Mouse (Mus musculus) MEL (cell line): ENCODE measurements around the gene 1500009L16Rik. TPM values are rescaled to one million over a fixed set of nuclear protein-coding genes. Genes with fewer than 3 reads are reported as not detected.

Experiments
- DNase-seq: peaks from one replicate; pipeline ENCODE4 v3.0.0; 2011; ENCODE audit warnings: low read depth, low spot score
- H3K27ac ChIP-seq: 2 replicates; pipeline ENCODE4 v1.5.1; 2012; ENCODE audit warnings: low read depth, mild to moderate bottlenecking, control low read depth, low read length, moderate library complexity; ENCODE audit not compliant: control insufficient read depth
- H3K27me3 ChIP-seq, 2 experiments: fragments of 150-350 bp in 1 of 2; sonication (generic) in 1 of 2; 2 replicates each; pipeline ENCODE4 v1.6.1; 2012; ENCODE audit warnings: low read length in 2 of 2, mild to moderate bottlenecking in 2 of 2, improper control_type of control experiment in 1 of 2, moderate library complexity in 1 of 2; ENCODE audit not compliant: insufficient read depth in 2 of 2, control insufficient read depth in 1 of 2
- H3K36me3 ChIP-seq, 2 experiments: 2 replicates each; pipeline ENCODE4 v1.6.1; 2012 to 2014; ENCODE audit warnings: low read length in 2 of 2, improper control_type of control experiment in 1 of 2, inconsistent platforms in 1 of 2, mild to moderate bottlenecking in 1 of 2; ENCODE audit not compliant: insufficient read depth in 2 of 2, control insufficient read depth in 1 of 2
- H3K4me1 ChIP-seq, 2 experiments: fragments of 150-350 bp in 1 of 2; sonication (generic) in 1 of 2; 2 replicates each; pipeline ENCODE4 v1.6.1; 2012; ENCODE audit warnings: low read length in 2 of 2, improper control_type of control experiment in 1 of 2, mild to moderate bottlenecking in 1 of 2; ENCODE audit not compliant: insufficient read depth in 2 of 2, control insufficient read depth in 1 of 2
- H3K4me3 ChIP-seq, 2 experiments: fragments of 150-350 bp in 1 of 2; sonication (generic) in 1 of 2; 2 replicates each; pipeline ENCODE4 v1.5.1; 2012; ENCODE audit warnings: low read depth in 2 of 2, low read length in 2 of 2, mild to moderate bottlenecking in 2 of 2, moderate library complexity in 2 of 2, control low read depth in 1 of 2, improper control_type of control experiment in 1 of 2; ENCODE audit not compliant: control insufficient read depth in 1 of 2, insufficient read depth in 1 of 2
- H3K79me2 ChIP-seq: 2 replicates; pipeline ENCODE4 v1.6.1; 2012; ENCODE audit warnings: mild to moderate bottlenecking, low read length, moderate library complexity; ENCODE audit not compliant: control insufficient read depth, poor library complexity, insufficient read depth
- H3K9ac ChIP-seq: 2 replicates; pipeline ENCODE4 v1.6.1; 2012; ENCODE audit warnings: low read depth, mild to moderate bottlenecking, control low read depth, low read length, moderate library complexity; ENCODE audit not compliant: control insufficient read depth, poor library complexity, severe bottlenecking
- H3K9me3 ChIP-seq: fragments of 150-350 bp; sonication (generic); replicated peaks from 2 replicates; pipeline ENCODE4 v1.6.1; 2012; ENCODE audit warnings: mild to moderate bottlenecking, low read length, improper control_type of control experiment, moderate library complexity; ENCODE audit not compliant: insufficient read depth
- CTCF ChIP-seq, 3 experiments: IDR thresholded peaks in 2 of 3; conservative IDR thresholded peaks in 1 of 3; 2 replicates each; pipeline ENCODE4 v1.5.1; 2011 to 2012; ENCODE audit warnings: low read length in 3 of 3, low read depth in 2 of 3, mild to moderate bottlenecking in 2 of 3, improper control_type of control experiment in 1 of 3, inconsistent platforms in 1 of 3, mixed read lengths in 1 of 3, moderate library complexity in 1 of 3; ENCODE audit not compliant: control insufficient read depth in 1 of 3, insufficient read depth in 1 of 3, poor library complexity in 1 of 3, severe bottlenecking in 1 of 3
- E2F4 ChIP-seq: IDR thresholded peaks from 2 replicates; pipeline ENCODE4 v1.6.1; 2011; ENCODE audit warnings: low read depth, low read length, improper control_type of control experiment, borderline replicate concordance
- EP300 ChIP-seq, 2 experiments: IDR thresholded peaks; 2 replicates each; pipeline ENCODE4 v1.6.1; 2011; ENCODE audit warnings: improper control_type of control experiment in 2 of 2, low read length in 2 of 2, low read depth in 1 of 2, mild to moderate bottlenecking in 1 of 2
- GATA1 ChIP-seq: IDR thresholded peaks from 2 replicates; pipeline ENCODE4 v1.6.1; 2011; ENCODE audit warnings: low read depth, low read length, improper control_type of control experiment
- HCFC1 ChIP-seq: IDR thresholded peaks from 2 replicates; pipeline ENCODE4 v1.6.1; 2012; ENCODE audit warnings: low read depth, mild to moderate bottlenecking, inconsistent platforms, low read length, improper control_type of control experiment, moderate library complexity
- MAFK ChIP-seq: IDR thresholded peaks from 2 replicates; pipeline ENCODE4 v1.6.1; 2011; ENCODE audit warnings: low read depth, mild to moderate bottlenecking, low read length, improper control_type of control experiment, borderline replicate concordance
- MAZ ChIP-seq: IDR thresholded peaks from 2 replicates; pipeline ENCODE4 v1.6.1; 2012; ENCODE audit warnings: low read depth, mild to moderate bottlenecking, inconsistent platforms, low read length, improper control_type of control experiment
- MEF2A ChIP-seq: IDR thresholded peaks from 2 replicates; pipeline ENCODE4 v1.6.1; 2014; ENCODE audit warnings: low read depth, mild to moderate bottlenecking, inconsistent platforms, low read length, improper control_type of control experiment; ENCODE audit not compliant: poor library complexity, insufficient replicate concordance, severe bottlenecking; ENCODE audit errors: extremely low read depth
- MYC ChIP-seq: IDR thresholded peaks from 2 replicates; pipeline ENCODE4 v1.6.1; 2011; ENCODE audit warnings: low read depth, mild to moderate bottlenecking, low read length, improper control_type of control experiment, moderate library complexity
- NRF1 ChIP-seq: IDR thresholded peaks from 2 replicates; pipeline ENCODE4 v1.6.1; 2014; ENCODE audit warnings: low read depth, mild to moderate bottlenecking, inconsistent platforms, low read length, improper control_type of control experiment, moderate library complexity; ENCODE audit not compliant: poor library complexity, insufficient read depth, severe bottlenecking
- POLR2A ChIP-seq, 2 experiments: IDR thresholded peaks; 2 replicates each; pipeline ENCODE4 v1.6.1; 2011 to 2012; ENCODE audit warnings: low read length in 2 of 2, mild to moderate bottlenecking in 2 of 2, control low read depth in 1 of 2, improper control_type of control experiment in 1 of 2, low read depth in 1 of 2, moderate library complexity in 1 of 2; ENCODE audit not compliant: control insufficient read depth in 1 of 2, insufficient read depth in 1 of 2, poor library complexity in 1 of 2
- POLR2AphosphoS5 ChIP-seq: IDR thresholded peaks from 2 replicates; pipeline ENCODE4 v1.6.1; 2012; ENCODE audit warnings: low read depth, borderline replicate concordance, mild to moderate bottlenecking, inconsistent platforms, low read length, moderate library complexity, mixed read lengths
- SIN3A ChIP-seq: IDR thresholded peaks from 2 replicates; pipeline ENCODE4 v1.6.1; 2012; ENCODE audit warnings: low read length, improper control_type of control experiment, inconsistent platforms
- TAL1 ChIP-seq: IDR thresholded peaks from 2 replicates; pipeline ENCODE4 v1.6.1; 2012; ENCODE audit warnings: mild to moderate bottlenecking, inconsistent platforms, low read length, moderate library complexity, mixed read lengths
- TBP ChIP-seq: IDR thresholded peaks from 2 replicates; pipeline ENCODE4 v1.8.0; 2011; ENCODE audit warnings: low read depth, low read length, improper control_type of control experiment
- USF1 ChIP-seq: IDR thresholded peaks from 2 replicates; pipeline ENCODE4 v1.6.1; 2014; ENCODE audit warnings: low read depth, mild to moderate bottlenecking, inconsistent platforms, low read length, improper control_type of control experiment, moderate library complexity
- ZKSCAN1 ChIP-seq: IDR thresholded peaks from 2 replicates; pipeline ENCODE4 v1.6.1; 2012; ENCODE audit warnings: low read depth, mild to moderate bottlenecking, inconsistent platforms, low read length, improper control_type of control experiment, moderate library complexity
- ZMIZ1 ChIP-seq: IDR thresholded peaks from 2 replicates; pipeline ENCODE4 v1.6.1; 2012; ENCODE audit warnings: low read depth, mild to moderate bottlenecking, inconsistent platforms, low read length, improper control_type of control experiment, moderate library complexity
- polyA plus RNA-seq, 2 experiments: library from polyadenylated mRNA; stranded (reverse) in 1 of 2; unstranded in 1 of 2; fragments of >175 nt in 1 of 2; fragments of >200 nt in 1 of 2; gene quantifications; 2 replicates each; pipeline versions ENCODE4 v1.2.1 to v1.2.4; 2012; ENCODE audit warnings: low replicate concordance in 2 of 2, low read depth in 1 of 2; ENCODE audit not compliant: insufficient read length in 2 of 2, insufficient read depth in 1 of 2, missing spikeins in 1 of 2
- total RNA-seq: library from RNA; depleted of rRNA; stranded (reverse); fragments of 300-350 nt; gene quantifications from 2 replicates; pipeline ENCODE4 v1.2.3, GENCODE M21; 2012

Gene 1500009L16Rik
- total and polyA plus RNA-seq, 3 experiments, result not detected

DNA sequence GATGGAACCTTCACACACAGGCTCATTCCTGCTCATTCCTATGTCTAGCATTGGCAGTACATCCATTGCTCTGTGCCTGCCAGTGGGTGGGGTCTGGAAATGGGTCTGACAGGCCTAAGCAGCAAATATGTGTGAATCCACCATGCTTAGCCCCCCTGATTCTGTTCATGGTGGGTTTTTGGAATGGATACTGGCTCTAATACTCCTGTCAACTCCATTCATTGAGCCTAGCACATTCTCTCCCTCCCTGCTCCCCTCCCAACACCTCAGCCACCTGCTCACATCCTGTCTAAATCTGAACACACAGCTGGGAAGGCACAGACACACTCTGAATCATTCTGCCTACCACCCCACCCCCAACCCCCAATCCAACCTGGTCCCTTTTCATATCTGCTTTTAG, 72.4 kb downstream of the 1500009L16Rik start:
- Histone ChIP-seq H3K36me3 (no peaks in the 10 kb centered on the region), H3K9ac (no peak overlapping the region), H3K4me3 (no peak overlapping the region), H3K27me3 (peaks cover 0 to 2% of the 10 kb centered on the region in 2 experiments; a peak in 1 of 4 replicates), H3K79me2 (no peaks in the 10 kb centered on the region), H3K9me3 (no peaks in the 10 kb centered on the region), H3K27ac (no peak overlapping the region), H3K4me1 (no peaks in the 10 kb centered on the region)
- TF ChIP-seq POLR2AphosphoS5 (no peak), POLR2A (IDR thresholded peaks at IDR 0.05; ENCODE audit: control insufficient read depth in 1 of 2, insufficient read depth in 1 of 2, low read depth in 1 of 2, low read length in 2 of 2, poor library complexity in 1 of 2) (no peak), MEF2A (no peak), ZMIZ1 (no peak), GATA1 (no peak), MYC (no peak), TAL1 (no peak), USF1 (no peak), MAZ (no peak)
- DNase-seq, result no peak

GRCm38 (mm10) chr10:83795500-83795899, 72.8 kb downstream of the 1500009L16Rik start:
- TF ChIP-seq SIN3A (no peak), TBP (no peak), MEF2A (no peak), ZKSCAN1 (no peak), NRF1 (no peak), MAZ (no peak)
- Histone ChIP-seq H3K4me1 (no peaks in the 10 kb centered on the region), H3K27me3 (peaks cover 0 to 2% of the 10 kb centered on the region in 2 experiments; a peak in 1 of 4 replicates), H3K79me2 (no peaks in the 10 kb centered on the region), H3K9ac (no peak overlapping the region), H3K27ac (no peak overlapping the region), H3K36me3 (no peaks in the 10 kb centered on the region), H3K9me3 (no peaks in the 10 kb centered on the region), H3K4me3 (no peak overlapping the region)
- DNase-seq, result no peak

GRCm38 (mm10) chr10:83804021-83804420, 81.4 kb downstream of the 1500009L16Rik start:
- peaks cover 0 to 2% of the 10 kb centered on the region in 2 experiments; a peak in 1 of 4 replicates for H3K27me3 ChIP-seq
- H3K4me3 ChIP-seq, result no peak overlapping the region
- H3K79me2 ChIP-seq, result no peaks in the 10 kb centered on the region
- H3K36me3 ChIP-seq, result no peaks in the 10 kb centered on the region
- H3K4me1 ChIP-seq, result no peaks in the 10 kb centered on the region
- no peak overlapping the region for H3K9ac ChIP-seq
- DNase-seq, result no peak
- TF ChIP-seq MEF2A (no peak), MAZ (no peak), POLR2AphosphoS5 (no peak), E2F4 (no peak), HCFC1 (no peak), TAL1 (no peak), MAFK (no peak), CTCF (IDR thresholded peaks at IDR 0.05 in 2 of 3, conservative IDR thresholded peaks at IDR 0.05 in 1 of 3; ENCODE audit: control insufficient read depth in 1 of 3, insufficient read depth in 1 of 3, low read depth in 2 of 3, low read length in 3 of 3, poor library complexity in 1 of 3, severe bottlenecking in 1 of 3) (no peak), EP300 (IDR thresholded peaks at IDR 0.05; ENCODE audit: low read depth in 1 of 2, low read length in 2 of 2) (no peak)
- TF ChIP-seq, all 39 proteins: peak for 0
- H3K27ac ChIP-seq, result no peak overlapping the region
- no peaks in the 10 kb centered on the region for H3K9me3 ChIP-seq
